8 mouse cellular contexts compared by ENCODE assay signal in genomic region chr6:55335989-55336514, GRCm38 (mm10). TPM values are rescaled to one million over a fixed set of nuclear protein-coding genes. Genes with fewer than 3 reads are reported as not detected.
DNase-seq lines count a peak whose midpoint lies in the region; ATAC-seq lines count a peak whose summit lies in the region.

Aqp1 (plus strand) TSS chr6:55336432.

- H3K9ac ChIP-seq in heart, embryonic 15.5 days, result peak within 1 kb of the TSS; percentile 42; the same call in 1 of the 2 replicates
- no peak within 1 kb of the TSS for H3K9ac ChIP-seq in stomach, embryonic 15.5 days

- H3K4me3 ChIP-seq in heart, embryonic 15.5 days, result peak within 1 kb of the TSS; percentile 26
- no peak within 1 kb of the TSS for H3K4me3 ChIP-seq in stomach, embryonic 15.5 days (replicated peaks)

- peak; percentile 14 for DNase-seq in embryo, embryonic 10 days (ENCODE audit: low spot score)
- no peak for DNase-seq in embryo, embryonic 10.5 days (ENCODE audit: low spot score)
- DNase-seq in kidney, postnatal 25 days, result peak; percentile 85 to 96

- 4% methylated on average over 12 of the region's 12 CpGs for WGBS in heart, embryonic 15.5 days
- WGBS in stomach, embryonic 15.5 days, result 13% methylated on average over 12 of the region's 12 CpGs

- no peaks in the 10 kb centered on the region for H3K36me3 ChIP-seq in heart, embryonic 15.5 days
- H3K36me3 ChIP-seq in stomach, embryonic 15.5 days, result no peaks in the 10 kb centered on the region

- H3K4me2 ChIP-seq in heart, embryonic 15.5 days, result peak within 1 kb of the TSS; percentile 42
- H3K4me2 ChIP-seq in stomach, embryonic 15.5 days, result peak within 1 kb of the TSS; percentile 21; the same call in 1 of the 2 replicates

- H3K27ac ChIP-seq in heart, embryonic 15.5 days, result peak within 1 kb of the TSS; percentile 49
- peak within 1 kb of the TSS; percentile 52; the same call in 1 of the 2 replicates for H3K27ac ChIP-seq in stomach, embryonic 15.5 days

- no peaks in the 10 kb centered on the region for H3K27me3 ChIP-seq in heart, embryonic 15.5 days
- H3K27me3 ChIP-seq in stomach, embryonic 15.5 days (replicated peaks), result no peaks in the 10 kb centered on the region

- peak; percentile 55 for ATAC-seq in erythroid progenitor cell, adult 5-6 weeks (replicated peaks; ENCODE audit: low FRiP score, poor library complexity, severe bottlenecking)
- peak; percentile 88 for ATAC-seq in heart, embryonic 15.5 days (replicated peaks; ENCODE audit: insufficient number of reproducible peaks, insufficient read depth, low FRiP score, low read depth)
- ATAC-seq in megakaryocyte, adult 5-6 weeks (ENCODE audit: poor library complexity, severe bottlenecking), result peak; percentile 34; the same call in 1 of the 2 replicates
- ATAC-seq in stomach, embryonic 15.5 days (ENCODE audit: insufficient read depth, low FRiP score, low read depth), result peak; percentile 72
- no peak for ATAC-seq in monocyte, adult 5-6 weeks (replicated peaks; ENCODE audit: insufficient number of reproducible peaks, low FRiP score, low TSS enrichment, poor library complexity, severe bottlenecking)

- peaks cover 69% of the 10 kb centered on the region for H3K4me1 ChIP-seq in heart, embryonic 15.5 days (replicated peaks)
- H3K4me1 ChIP-seq in stomach, embryonic 15.5 days, result peaks cover 33% of the 10 kb centered on the region

- no peaks in the 10 kb centered on the region for H3K9me3 ChIP-seq in heart, embryonic 15.5 days (replicated peaks)
- no peaks in the 10 kb centered on the region for H3K9me3 ChIP-seq in stomach, embryonic 15.5 days

RNA-seq across cellular contexts. Expression of gene Aqp1, which starts in this region (rescaled TPM):
- total RNA-seq in erythroid progenitor cell, adult 5-6 weeks (2015; ENCODE audit: low replicate concordance), result 700 and 745 TPM in 2 replicates
- total RNA-seq in erythroid progenitor cell, adult 5-6 weeks (2017; ENCODE audit: low replicate concordance), result 1,033 and 1,282 TPM in 2 replicates
- 42.8 and 51.1 TPM in 2 replicates for polyA plus RNA-seq in heart, embryonic 15.5 days (2015; fragmentation: Nextera tagmentation; extraction: Ambion mirVana)
- total RNA-seq in megakaryocyte, adult 5-6 weeks (2015), result 3.6 and 7.2 TPM in 2 replicates
- total RNA-seq in megakaryocyte, adult 5-6 weeks (2017), result 5.4 and 14.4 TPM in 2 replicates
- polyA plus RNA-seq in stomach, embryonic 15.5 days (2015; fragmentation: Nextera tagmentation; extraction: Ambion mirVana), result 18.7 and 22.8 TPM in 2 replicates
- total RNA-seq in monocyte, adult 5-6 weeks (2017), result 2.6 TPM in 1 of 3 replicates, not detected in the others

Comparison
In these comparisons a context has a peak if more than half of its experiments do, and no peak if none do; other contexts are left out.
1. RNA of gene Aqp1 (total RNA-seq): 700 to 1,282 TPM in erythroid progenitor cell, adult 5-6 weeks; 3.6 to 14.4 TPM in megakaryocyte, adult 5-6 weeks and 2.6 TPM in monocyte, adult 5-6 weeks; every median in the first group is over 10 times any median in the second.